Mouse (Mus musculus) intestine, embryonic 14.5 days (tissue): Measurements from ENCODE around the gene Myl6. TPM values are rescaled to one million over a fixed set of nuclear protein-coding genes. Genes with fewer than 3 reads are reported as not detected.
A peak's percentile ranks its signal among the peaks of the same experiment; 100 is the strongest.

Source experiments
- ATAC-seq: fragments of 200-750 bp; cut with Nextera tagmentation; replicated peaks from 2 replicates; pipeline ENCODE4 v1.8.0; 2017; ENCODE audit warnings: low read depth, moderate number of reproducible peaks, moderate TSS enrichment, moderate library complexity; ENCODE audit not compliant: low FRiP score, low TSS enrichment
- DNase-seq: peaks from one replicate; pipeline ENCODE4 v3.0.0-alpha.2; 2018; ENCODE audit warnings: low spot score
- H3K27ac ChIP-seq: fragments of 300-500 bp; sonication (generic); 2 replicates; pipeline ENCODE4 v1.5.1; 2014; ENCODE audit warnings: low read depth, mild to moderate bottlenecking, control low read depth
- H3K27me3 ChIP-seq: fragments of 300-500 bp; sonication (generic); replicated peaks from 2 replicates; pipeline ENCODE4 v1.6.1; 2014; ENCODE audit warnings: low read length, control low read depth; ENCODE audit not compliant: control insufficient read depth, insufficient read depth
- H3K36me3 ChIP-seq: fragments of 300-500 bp; sonication (generic); 2 replicates; pipeline ENCODE4 v1.6.1; 2014; ENCODE audit warnings: low read length, control low read depth; ENCODE audit not compliant: control insufficient read depth, insufficient read depth
- H3K4me1 ChIP-seq: fragments of 300-500 bp; sonication (generic); replicated peaks from 2 replicates; pipeline ENCODE4 v1.6.1; 2014; ENCODE audit warnings: low read length, control low read depth, mixed read lengths; ENCODE audit not compliant: control insufficient read depth, insufficient read depth
- H3K4me2 ChIP-seq: fragments of 300-500 bp; sonication (generic); 2 replicates; pipeline ENCODE4 v1.6.1; 2014; ENCODE audit warnings: low read length
- H3K4me3 ChIP-seq: fragments of 300-500 bp; sonication (generic); 2 replicates; pipeline ENCODE4 v1.5.1; 2014; ENCODE audit warnings: low read depth, low read length, control low read depth, mixed read lengths
- H3K9ac ChIP-seq: fragments of 300-500 bp; sonication (generic); 2 replicates; pipeline ENCODE4 v1.6.1; 2014; ENCODE audit warnings: mild to moderate bottlenecking, low read length
- H3K9me3 ChIP-seq: fragments of 300-500 bp; sonication (generic); 2 replicates; pipeline ENCODE4 v1.6.1; 2016; ENCODE audit warnings: low read length, control low read depth; ENCODE audit not compliant: control insufficient read depth
- WGBS: fragments of 180-500 bp; shearing (Covaris S2); extraction: QIAGEN DNeasy Blood & Tissue Kit; methylation state at CpG from one replicate; pipeline ENCODE4 v1.1.7; 2014; 5-methylcytosine and 5-hydroxymethylcytosine counted together
- polyA plus RNA-seq: library from polyadenylated mRNA; unstranded; fragments of >200 nt; fragmentation: Nextera tagmentation; extraction: Ambion mirVana; gene quantifications from 2 replicates; pipeline ENCODE4 v1.2.1, GENCODE M21; 2014

Myl6 gene
- polyA plus RNA-seq, 1 experiment from 2014 or later: 1,777 TPM

- DNase-seq (no peak), ATAC-seq (peak; percentile 97)
- peaks cover 14% of the 10 kb centered on the region for H3K36me3 ChIP-seq
- H3K27ac ChIP-seq: peak within 1 kb of the TSS; percentile 73
- WGBS: under 1% methylated on average over 37 of the region's 37 CpGs
- peaks cover 9% of the 10 kb centered on the region for H3K4me1 ChIP-seq
- peak within 1 kb of the TSS; percentile 78 for H3K4me3 ChIP-seq
- H3K4me2 ChIP-seq: peak within 1 kb of the TSS; percentile 82
- peak within 1 kb of the TSS; percentile 64 for H3K9ac ChIP-seq
- H3K9me3 ChIP-seq: no peaks in the 10 kb centered on the region
- no peaks in the 10 kb centered on the region for H3K27me3 ChIP-seq
Measured at GRCm38 (mm10) chr10:128525671-128526308, 31.8 kb upstream of the Myl6 start, which contains the start of gene Esyt1. TSS of gene Esyt1 (minus strand) at chr10:128525871.

GRCm38 (mm10) chr10:128524732-128525662 is 31.1 kb upstream of the Myl6 start:
- ATAC-seq (peak; percentile 37), DNase-seq (peak; percentile 91)
- peak overlapping the region; percentile 73; the same call in 1 of the 2 replicates for H3K27ac ChIP-seq
- peak overlapping the region; percentile 82 for H3K4me2 ChIP-seq
- H3K9ac ChIP-seq: peak overlapping the region; percentile 64
- H3K9me3 ChIP-seq: no peaks in the 10 kb centered on the region
- under 1% methylated on average over 58 of the region's 58 CpGs for WGBS
- H3K27me3 ChIP-seq: no peaks in the 10 kb centered on the region
- H3K36me3 ChIP-seq: peaks cover 21% of the 10 kb centered on the region
- peaks cover 9% of the 10 kb centered on the region for H3K4me1 ChIP-seq
- H3K4me3 ChIP-seq: peak overlapping the region; percentile 78

GRCm38 (mm10) chr10:128524111-128524731 is 30.3 kb upstream of the Myl6 start:
- H3K36me3 ChIP-seq: peaks cover 22% of the 10 kb centered on the region
- peak overlapping the region; percentile 64 for H3K9ac ChIP-seq
- peaks cover 9% of the 10 kb centered on the region for H3K4me1 ChIP-seq
- no peaks in the 10 kb centered on the region for H3K9me3 ChIP-seq
- H3K4me2 ChIP-seq: peak overlapping the region; percentile 82
- 16% methylated on average over 11 of the region's 11 CpGs for WGBS
- peak overlapping the region; percentile 78 for H3K4me3 ChIP-seq
- no peak for DNase-seq
- ATAC-seq: no peak
- H3K27me3 ChIP-seq: no peaks in the 10 kb centered on the region
- peak overlapping the region; percentile 73; the same call in 1 of the 2 replicates for H3K27ac ChIP-seq

GRCm38 (mm10) chr10:128522351-128522750 is 28.4 kb upstream of the Myl6 start:
- H3K36me3 ChIP-seq: peaks cover 28% of the 10 kb centered on the region
- H3K9me3 ChIP-seq: no peaks in the 10 kb centered on the region
- H3K9ac ChIP-seq: no peak overlapping the region
- H3K27me3 ChIP-seq: 0 out of 2 replicates have a peak, but pooled peaks cover 3% of the 10 kb centered on the region
- no peak overlapping the region for H3K4me2 ChIP-seq
- H3K4me3 ChIP-seq: no peak overlapping the region
- H3K4me1 ChIP-seq: peaks cover 9% of the 10 kb centered on the region
- WGBS: 83% methylated on average over 6 of the region's 6 CpGs
- H3K27ac ChIP-seq: no peak overlapping the region
- no peak for ATAC-seq
- DNase-seq: no peak

- DNase-seq: no peak
- WGBS: 91% methylated on average over 16 of the region's 16 CpGs
- Histone ChIP-seq H3K4me2 (no peak overlapping the region), H3K27ac (no peak overlapping the region), H3K4me1 (peaks cover 5% of the 10 kb centered on the region), H3K9ac (no peak overlapping the region), H3K4me3 (no peak overlapping the region), H3K9me3 (no peaks in the 10 kb centered on the region), H3K36me3 (peaks cover 37% of the 10 kb centered on the region), H3K27me3 (0 out of 2 replicates have a peak, but pooled peaks cover 6% of the 10 kb centered on the region)
- ATAC-seq: no peak
Measured at GRCm38 (mm10) chr10:128520591-128520990, 26.6 kb upstream of the Myl6 start.

- no peak overlapping the region for H3K27ac ChIP-seq
- H3K9me3 ChIP-seq: no peaks in the 10 kb centered on the region
- 68% methylated on average over 7 of the region's 7 CpGs for WGBS
- no peaks in the 10 kb centered on the region for H3K4me1 ChIP-seq
- H3K36me3 ChIP-seq: peaks cover 52% of the 10 kb centered on the region
- DNase-seq: no peak
- 0 out of 2 replicates have a peak, but pooled peaks cover 6% of the 10 kb centered on the region for H3K27me3 ChIP-seq
- no peak overlapping the region for H3K9ac ChIP-seq
- no peak overlapping the region for H3K4me3 ChIP-seq
- no peak overlapping the region for H3K4me2 ChIP-seq
- no peak for ATAC-seq
Measured at GRCm38 (mm10) chr10:128518833-128519232, 24.9 kb upstream of the Myl6 start.

- Histone ChIP-seq H3K27ac (no peak overlapping the region), H3K9ac (no peak overlapping the region), H3K4me3 (no peak overlapping the region), H3K4me1 (no peaks in the 10 kb centered on the region), H3K9me3 (no peaks in the 10 kb centered on the region), H3K36me3 (peaks cover 58% of the 10 kb centered on the region), H3K27me3 (0 out of 2 replicates have a peak, but pooled peaks cover 6% of the 10 kb centered on the region), H3K4me2 (no peak overlapping the region)
- whole genome bisulfite sequencing: 40% methylated on average over 6 of the region's 6 CpGs
- no peak for DNase-seq
- ATAC-seq: no peak
Measured at GRCm38 (mm10) chr10:128516677-128517076, 22.7 kb upstream of the Myl6 start.

GRCm38 (mm10) chr10:128516029-128516428 is 22.1 kb upstream of the Myl6 start:
- H3K27me3 ChIP-seq: 0 out of 2 replicates have a peak, but pooled peaks cover 6% of the 10 kb centered on the region
- peak overlapping the region; percentile 28; the same call in 1 of the 2 replicates for H3K4me2 ChIP-seq
- H3K4me1 ChIP-seq: no peaks in the 10 kb centered on the region
- ATAC-seq (peak; percentile 52; the same call in 1 of the 2 replicates), DNase-seq (no peak)
- no peak overlapping the region for H3K4me3 ChIP-seq
- H3K36me3 ChIP-seq: peaks cover 59% of the 10 kb centered on the region
- WGBS: 32% methylated on average over 20 of the region's 20 CpGs
- no peak overlapping the region for H3K9ac ChIP-seq
- H3K27ac ChIP-seq: no peak overlapping the region
- H3K9me3 ChIP-seq: no peaks in the 10 kb centered on the region
